Mouse (Mus musculus): ENCODE measurements around the gene Nosip. TPM values are rescaled to one million over a fixed set of nuclear protein-coding genes. Genes with fewer than 3 reads are reported as not detected.

The Nosip gene
- total and polyA plus RNA-seq, 3 experiments, result 72.4 to 86.8 (median 81.4) TPM

DNA sequence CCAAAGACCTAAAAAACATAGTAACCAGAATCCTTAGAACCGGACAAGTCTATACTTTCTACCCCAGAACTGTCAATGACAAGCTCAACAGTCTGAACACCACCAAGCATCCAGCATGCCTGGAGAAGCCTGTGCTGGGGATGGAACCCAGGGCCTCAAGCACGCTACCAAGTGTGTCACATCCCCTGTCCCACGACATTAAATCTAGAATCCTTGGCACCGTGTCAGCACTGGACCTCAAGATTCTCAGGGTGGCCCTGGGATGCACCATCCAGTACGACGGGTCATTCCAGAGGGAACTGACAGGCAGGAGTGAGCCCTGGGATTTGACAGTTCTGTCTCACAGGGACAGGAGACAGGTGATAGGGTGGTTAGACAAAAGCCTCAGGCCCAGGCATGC lies 32.2 kb upstream of the Nosip start (continued):
- TF ChIP-seq MEF2A (IDR thresholded peaks at IDR 0.05; ENCODE audit: borderline replicate concordance, low read depth, low read length), result no peak

DNA sequence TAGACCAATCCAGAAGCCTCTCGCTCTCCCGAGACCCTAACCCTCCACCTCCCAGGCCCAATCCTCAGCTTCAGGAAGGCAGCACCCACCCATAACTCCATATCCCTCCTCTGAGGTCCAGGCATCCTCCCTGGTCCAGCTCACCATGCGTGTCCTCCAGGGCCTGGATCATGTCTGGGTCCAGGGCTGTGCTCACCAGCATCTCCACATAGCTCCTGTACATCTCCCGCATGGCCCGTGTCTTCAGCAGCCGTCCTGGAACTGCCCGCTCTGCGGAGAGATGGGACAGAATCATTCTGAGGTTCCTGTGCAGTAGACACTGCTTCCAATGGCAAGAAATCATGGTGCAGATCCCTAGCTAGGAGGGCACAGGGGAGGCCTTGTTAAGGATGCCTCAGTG lies 31.4 kb upstream of the Nosip start:
- TF ChIP-seq TCF12 (IDR thresholded peaks at IDR 0.05; ENCODE audit: low read depth, low read length), result no peak
- TF ChIP-seq KAT2A (IDR thresholded peaks at IDR 0.05; ENCODE audit: insufficient replicate concordance, low read length), result no peak
- TF ChIP-seq ELF1 (IDR thresholded peaks at IDR 0.05; ENCODE audit: low read depth, low read length), result no peak
- no peak for TF ChIP-seq ZMIZ1 (IDR thresholded peaks at IDR 0.05; ENCODE audit: low read depth, low read length)
- no peak for TF ChIP-seq CHD1 (IDR thresholded peaks at IDR 0.05; ENCODE audit: low read depth, low read length)
- TF ChIP-seq MXI1 (IDR thresholded peaks at IDR 0.05; ENCODE audit: low read depth, low read length), result no peak
- TF ChIP-seq HCFC1 (IDR thresholded peaks at IDR 0.05; ENCODE audit: low read depth, low read length), result no peak
- TF ChIP-seq NRF1 (IDR thresholded peaks at IDR 0.05; ENCODE audit: low read depth, low read length), result no peak
- TF ChIP-seq MAZ (IDR thresholded peaks at IDR 0.05; ENCODE audit: low read depth, low read length), result no peak
- no peak for TF ChIP-seq GABPA (IDR thresholded peaks at IDR 0.05; ENCODE audit: insufficient replicate concordance, low read depth, low read length)
- TF ChIP-seq MAX (IDR thresholded peaks at IDR 0.05; ENCODE audit: low read length), result no peak
- TF ChIP-seq USF1 (IDR thresholded peaks at IDR 0.05; ENCODE audit: low read depth, low read length), result no peak
- no peak for TF ChIP-seq ETS1 (conservative IDR thresholded peaks at IDR 0.05; ENCODE audit: low read depth, low read length)
- no peak for TF ChIP-seq SMC3 (IDR thresholded peaks at IDR 0.05; ENCODE audit: low read depth, low read length)
- no peak for TF ChIP-seq POLR2A (IDR thresholded peaks at IDR 0.05; ENCODE audit: low read depth, low read length)
- no peak for TF ChIP-seq RAD21 (IDR thresholded peaks at IDR 0.05; ENCODE audit: low read depth, low read length)
- no peak for TF ChIP-seq TBP (conservative IDR thresholded peaks at IDR 0.05; ENCODE audit: low read depth, low read length)
- TF ChIP-seq JUND (conservative IDR thresholded peaks at IDR 0.05; ENCODE audit: low read depth, low read length), result no peak
- TF ChIP-seq PAX5 (IDR thresholded peaks at IDR 0.05; ENCODE audit: low read length), result no peak
- in situ Hi-C loops (cut with MboI; ENCODE audit: low pct_ligation_motif_present, low pct_unique_long_range_greater_than_20kb, low sequenced_read_pairs), result no loop called here
- H3K27ac ChIP-seq (ENCODE audit: insufficient read depth, low read depth), result no peak overlapping the region
- H3K27me3 ChIP-seq (replicated peaks), result no peaks in the 10 kb centered on the region
- H3K4me2 ChIP-seq (ENCODE audit: insufficient read depth, low read depth, poor library complexity, severe bottlenecking), result no peak overlapping the region
- dilution Hi-C loops (cut with MboI; ENCODE audit: extremely low pct_ligation_motif_present, extremely low pct_unique_long_range_greater_than_20kb, low sequenced_read_pairs), result no loop called here
- DNase-seq (ENCODE audit: extremely low read depth), result no peak
- no peak overlapping the region for H3K9ac ChIP-seq (ENCODE audit: insufficient read depth, low read depth)
- H3K4me3 ChIP-seq (replicated peaks in 1 of 3; ENCODE audit: low read depth in 2 of 3, low read length in 2 of 3, poor library complexity in 1 of 3), result no peak overlapping the region
- no peaks in the 10 kb centered on the region; the same call in 1 of the 2 replicates for H3K79me2 ChIP-seq (replicated peaks; ENCODE audit: control insufficient read depth, extremely low read depth, insufficient read depth, poor library complexity, severe bottlenecking)
- peaks cover 68 to 93% of the 10 kb centered on the region in 2 experiments for H3K36me3 ChIP-seq (replicated peaks in 1 of 2; ENCODE audit: control insufficient read depth in 1 of 2, insufficient read depth in 1 of 2, low read length in 1 of 2)
- no peaks in the 10 kb centered on the region for H3K9me3 ChIP-seq (replicated peaks; ENCODE audit: low read length)
- H3K4me1 ChIP-seq (ENCODE audit: control insufficient read depth in 1 of 2, insufficient read depth in 2 of 2), result no peaks in the 10 kb centered on the region; a peak in 1 of 4 replicates

Measured in CH12.LX (cell line).